Mouse (Mus musculus) right cerebral cortex, postnatal 25 days (tissue): ENCODE measurements around the gene Coq10b.
"Not testable (repeated sequence)": the region's sequence is repeated elsewhere in the genome, so short reads cannot be mapped to it uniquely, and the experiment has no call there.

Source experiments
- DNase-seq: peaks from one replicate; pipeline ENCODE4 v3.0.0; 2022

The Coq10b gene

DNA sequence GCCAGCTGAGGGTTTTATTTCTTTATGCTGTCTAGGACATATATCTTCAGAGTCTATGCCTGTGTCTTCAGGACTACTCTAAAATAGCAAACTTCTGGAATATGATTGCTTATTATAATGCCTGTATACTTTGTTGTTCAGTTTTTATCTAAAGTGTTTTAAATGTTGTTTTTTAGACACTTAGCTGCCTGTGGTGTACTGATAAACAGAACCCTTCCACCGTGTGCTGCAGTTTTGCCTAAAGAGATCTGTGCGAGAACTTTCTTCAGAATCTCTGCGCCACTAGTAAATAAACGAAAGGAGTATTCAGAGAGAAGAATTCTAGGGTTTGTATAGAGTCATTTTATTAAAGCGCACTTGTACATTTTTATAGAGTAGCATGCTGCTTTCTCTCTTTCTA lies 8.5 kb downstream of the Coq10b start:
- no peak for DNase-seq

- DNase-seq, result no peak
These were observed 9.2 kb downstream of the Coq10b start for GRCm38 (mm10) chr1:55061772-55062171.

- not testable (repeated sequence) for DNase-seq
These were observed 19.8 kb downstream of the Coq10b start for GRCm38 (mm10) chr1:55072328-55072727.

DNA sequence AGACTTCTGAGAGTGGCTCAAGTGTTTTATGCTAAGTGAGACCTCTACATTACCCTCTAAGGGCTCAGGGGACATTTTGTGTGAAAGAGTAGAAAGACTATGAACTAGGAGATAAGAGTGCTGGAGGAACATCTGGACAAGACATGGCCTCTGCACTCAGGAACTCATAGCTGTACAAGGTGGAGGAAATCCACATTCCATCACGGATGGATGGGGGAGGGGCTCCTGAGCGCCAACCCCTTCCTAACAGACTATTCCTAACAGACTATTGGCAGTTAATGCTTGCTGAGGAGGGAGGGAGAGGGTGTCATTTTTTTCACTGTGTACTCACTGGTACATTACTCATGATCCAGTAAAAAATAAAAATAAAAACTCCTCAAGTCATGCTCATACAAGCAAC lies 22.2 kb downstream of the Coq10b start:
- no peak for DNase-seq

DNA sequence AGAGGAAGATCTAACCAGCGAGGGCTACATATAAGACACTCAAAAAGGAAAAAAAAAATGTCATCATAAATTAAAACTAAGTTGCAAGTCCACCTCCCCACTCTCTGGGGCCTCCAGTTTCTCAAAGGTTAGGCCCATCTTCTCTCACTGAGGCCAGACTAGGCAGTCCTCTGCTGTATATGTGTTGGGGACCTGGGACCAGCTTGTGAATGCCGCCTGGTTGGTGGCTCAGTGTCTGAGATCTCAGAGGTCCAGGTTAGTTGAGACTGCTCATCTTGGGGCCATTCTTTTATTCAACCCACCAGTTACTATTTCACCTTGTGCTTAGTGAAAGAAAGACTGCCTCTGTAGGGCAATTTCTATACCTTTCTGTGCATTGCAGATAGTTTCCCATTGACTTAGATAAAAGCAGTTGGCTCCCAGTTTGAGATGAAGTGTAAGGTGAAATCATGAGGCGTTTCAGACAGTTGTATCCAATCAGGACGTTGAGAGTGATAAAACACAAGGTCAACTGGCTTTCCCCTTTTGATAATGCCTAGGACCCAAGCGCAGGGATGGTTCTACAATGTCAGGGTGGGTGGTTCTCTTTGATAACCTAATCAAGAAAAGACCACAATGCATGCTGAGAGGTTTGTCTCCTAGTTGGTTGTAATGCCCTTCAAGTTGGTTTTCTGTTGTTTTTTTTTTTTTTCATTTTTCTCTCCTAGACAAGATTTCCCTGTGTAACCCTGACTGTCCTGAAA lies 23.3 kb downstream of the Coq10b start:
- DNase-seq, result no peak

DNA sequence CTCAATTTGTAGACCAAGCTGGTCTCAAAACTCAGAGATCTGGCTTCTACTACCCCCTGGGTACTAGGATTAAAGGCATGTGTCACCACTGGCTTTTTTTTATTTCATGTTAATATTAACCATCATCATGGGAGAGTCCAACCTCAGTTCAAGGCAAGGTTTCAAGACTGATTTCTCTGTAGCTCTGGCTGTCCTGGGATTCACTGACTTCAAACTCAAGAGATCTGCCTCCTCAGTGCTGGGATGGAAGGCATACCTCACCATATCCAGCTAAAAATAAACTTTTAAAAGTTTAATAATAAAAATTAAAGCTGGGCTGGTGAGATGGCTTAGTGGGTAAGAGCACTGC lies 23.8 kb downstream of the Coq10b start:
- DNase-seq, result no peak

GRCm38 (mm10) chr1:55076849-55077516 lies 24.4 kb downstream of the Coq10b start:
- no peak for DNase-seq

DNA sequence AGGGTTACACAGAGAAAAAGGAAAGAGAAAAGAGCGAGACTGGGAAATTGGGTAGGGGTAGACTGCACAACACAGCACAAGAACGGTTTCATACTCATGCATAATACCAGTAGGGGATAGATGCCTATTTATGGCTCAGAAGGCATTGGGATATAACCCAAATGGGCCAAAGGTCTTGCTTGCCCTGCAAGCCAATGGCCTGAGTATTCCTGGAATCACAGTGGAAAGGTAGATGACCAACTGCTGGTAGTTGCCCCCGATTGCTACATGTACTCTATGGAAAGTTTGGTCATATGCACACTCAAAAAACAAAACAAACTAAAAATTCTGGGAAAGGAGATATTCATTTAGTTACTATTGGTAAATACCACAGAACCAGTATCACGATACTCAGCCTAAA lies 27.1 kb downstream of the Coq10b start:
- DNase-seq, result no peak

GRCm38 (mm10) chr1:55082106-55082505 lies 29.5 kb downstream of the Coq10b start:
- DNase-seq, result no peak

DNA sequence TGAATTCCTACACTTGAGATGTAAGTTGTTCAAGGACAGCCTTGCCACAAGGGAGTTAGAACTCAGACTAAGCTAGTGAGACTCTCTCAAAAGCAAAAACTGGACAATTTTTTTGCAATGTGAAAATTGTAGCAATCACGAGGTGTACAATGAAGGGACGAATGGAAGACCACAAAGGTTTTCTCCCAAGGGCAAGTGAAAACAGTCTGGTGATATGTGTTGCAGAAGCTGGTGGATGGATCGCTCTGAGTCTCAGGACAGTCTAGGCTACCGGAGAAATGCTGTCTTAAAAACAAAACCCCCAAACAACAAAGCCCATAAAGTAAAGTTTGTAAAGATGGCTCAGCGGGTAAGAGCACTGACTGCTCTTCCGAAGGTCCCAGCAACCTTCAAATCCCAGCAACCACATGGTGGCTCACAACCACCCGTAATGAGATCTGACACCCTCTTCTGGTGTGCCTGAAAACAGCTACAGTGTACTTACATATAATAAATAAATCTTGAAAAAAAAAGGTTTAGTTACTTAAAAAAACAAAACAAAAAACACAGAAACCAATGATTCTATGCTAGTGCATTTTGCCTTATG lies 33.3 kb downstream of the Coq10b start:
- no peak for DNase-seq

DNA sequence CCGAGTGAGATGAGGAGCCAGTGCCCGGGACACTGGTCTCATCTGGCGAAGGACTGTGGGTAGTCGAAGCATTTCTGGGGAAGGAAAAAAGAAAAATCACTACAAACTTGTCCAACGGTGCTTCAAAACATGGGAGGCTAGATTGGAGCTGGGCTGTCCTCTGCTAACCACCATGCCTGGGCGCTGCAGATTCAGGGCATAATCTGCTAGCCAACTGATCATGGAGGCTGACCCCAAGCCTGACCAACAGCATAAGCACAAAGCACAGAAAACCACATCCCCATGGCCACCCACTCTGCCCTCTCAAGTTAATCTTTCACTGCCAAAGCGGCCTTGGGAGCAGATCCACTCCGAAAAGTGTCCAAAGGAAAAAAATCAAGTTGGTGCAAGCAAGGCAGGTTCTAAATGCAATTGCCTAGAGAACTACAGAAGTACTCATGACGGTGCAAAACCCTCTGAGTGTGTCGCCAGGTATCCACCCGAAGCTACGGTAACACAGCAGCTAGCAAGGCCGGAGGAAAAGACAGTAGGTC lies 34.4 kb downstream of the Coq10b start:
- no peak for DNase-seq

GRCm38 (mm10) chr1:55087401-55087904 lies 34.9 kb downstream of the Coq10b start:
- DNase-seq, result no peak

GRCm38 (mm10) chr1:55087932-55088610 lies 35.5 kb downstream of the Coq10b start, which contains the start of the genes Hspe1 and Hspd1:
TSS of gene Hspe1 (plus strand) at chr1:55088132.
TSS of gene Hspd1 (minus strand) at chr1:55088243.
- DNase-seq, result peak; percentile 98

GRCm38 (mm10) chr1:55088611-55089497 lies 36.3 kb downstream of the Coq10b start:
- no peak for DNase-seq

GRCm38 (mm10) chr1:55089498-55090064 lies 37.0 kb downstream of the Coq10b start:
- DNase-seq, result no peak

- no peak for DNase-seq
These were observed 39.5 kb downstream of the Coq10b start for GRCm38 (mm10) chr1:55092056-55092455.

DNA sequence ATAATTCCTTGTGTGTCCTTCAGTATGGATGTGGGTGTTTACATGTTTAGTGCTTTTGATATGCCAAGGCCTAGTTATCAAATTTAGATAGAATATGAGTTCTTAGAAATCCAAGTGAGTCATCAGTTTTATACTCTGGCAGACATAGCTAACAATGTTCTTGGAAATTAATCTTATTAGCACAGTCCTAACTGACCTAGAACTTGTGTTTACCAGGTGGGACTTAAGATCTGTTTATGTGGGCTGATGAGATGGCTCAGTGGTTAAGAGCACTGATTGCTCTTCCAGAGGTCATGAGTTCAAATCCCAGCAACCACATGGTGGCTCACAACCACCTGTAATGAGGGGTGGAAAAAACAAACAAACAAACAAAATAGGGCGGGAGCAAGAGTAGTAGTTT lies 39.9 kb downstream of the Coq10b start:
- no peak for DNase-seq

DNA sequence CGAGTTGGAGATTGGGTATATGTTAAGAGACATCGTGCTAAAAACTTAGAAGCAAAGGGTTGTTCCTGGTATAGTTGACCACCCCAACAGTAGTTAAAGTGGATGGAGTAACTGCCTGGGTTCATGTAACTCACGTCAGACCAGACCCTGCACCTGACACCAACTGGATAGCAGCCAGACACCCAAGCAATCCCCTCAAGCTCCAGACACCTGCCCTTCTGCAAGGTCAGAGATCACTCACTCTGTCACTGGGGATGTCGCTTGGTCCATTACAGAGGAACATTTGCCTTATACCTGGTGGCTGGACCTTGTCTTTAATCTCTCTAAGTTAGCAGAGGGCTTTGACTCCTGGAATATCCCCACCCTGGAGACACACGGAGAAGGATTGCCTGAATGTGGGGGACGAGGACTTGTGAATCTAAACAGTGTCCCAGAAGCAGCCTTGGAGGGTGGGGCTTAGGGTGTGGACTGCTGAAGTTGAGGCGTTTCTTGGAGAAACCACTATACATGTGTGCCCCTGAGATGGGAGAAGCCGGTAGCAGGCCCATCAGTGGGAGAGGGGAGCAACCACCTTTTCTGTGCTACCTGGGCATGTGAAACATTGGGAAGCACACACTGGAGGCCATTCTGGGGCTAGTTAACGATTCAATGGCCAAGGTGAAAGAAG lies 54.5 kb downstream of the Coq10b start:
- DNase-seq, result no peak

GRCm38 (mm10) chr1:55107644-55108043 lies 55.1 kb downstream of the Coq10b start:
- DNase-seq, result no peak

- no peak for DNase-seq
These were observed 55.9 kb downstream of the Coq10b start for GRCm38 (mm10) chr1:55108473-55108872.
